ENCODE assay signal across 9 mouse cellular contexts in genomic region chr8:123978166-123978838, GRCm38 (mm10). TPM values are rescaled to one million over a fixed set of nuclear protein-coding genes. Genes with fewer than 3 reads are reported as not detected.
DNase-seq lines count a peak whose midpoint lies in the region; ATAC-seq and TF ChIP-seq lines count a peak whose summit lies in the region.
"Had no signal": no experiment of that assay in that cellular context is flagged by ENCODE, and none has a peak within 500 bp of the region (broad histone marks: within the 10 kb centered on the region; RNA-seq: fewer than 3 reads in every experiment).

No protein-coding gene starts in this region.

- no peak for ATAC-seq in hindbrain, postnatal 0 days
- ATAC-seq in hindbrain, embryonic 11.5 days (ENCODE audit: low FRiP score) = no peak
- ATAC-seq in intestine, postnatal 0 days = no peak
- no peak for ATAC-seq in forebrain, embryonic 15.5 days (replicated peaks)

- no peaks in the 10 kb centered on the region for H3K9me3 ChIP-seq in hindbrain, postnatal 0 days (ENCODE audit: low read length)
- H3K9me3 ChIP-seq in hindbrain, embryonic 11.5 days (ENCODE audit: control insufficient read depth, low read length) = no peaks in the 10 kb centered on the region
- H3K9me3 ChIP-seq in intestine, postnatal 0 days (ENCODE audit: control insufficient read depth) = no peaks in the 10 kb centered on the region
- no peaks in the 10 kb centered on the region for H3K9me3 ChIP-seq in forebrain, embryonic 15.5 days
- H3K9me3 ChIP-seq: limb, embryonic 12.5 days had no signal

- 66% methylated on average over 14 of the region's 14 CpGs for WGBS in hindbrain, postnatal 0 days
- 76% methylated on average over 14 of the region's 14 CpGs for WGBS in hindbrain, embryonic 11.5 days
- 45% methylated on average over 14 of the region's 14 CpGs for WGBS in intestine, postnatal 0 days
- 68% methylated on average over 14 of the region's 14 CpGs for WGBS in forebrain, embryonic 15.5 days

- peak; percentile 21 for DNase-seq in hindbrain, postnatal 0 days (ENCODE audit: low spot score)
- no peak for DNase-seq in hindbrain, embryonic 11.5 days (ENCODE audit: low spot score)
- peak; percentile 93 for DNase-seq in MN1 (ENCODE audit: low spot score)
- peak; percentile 76 to 77 for DNase-seq in cerebellum, postnatal 10 days
- DNase-seq in ovary, postnatal 36 days (ENCODE audit: low spot score) = no peak
- no peak for DNase-seq in yolk sac, embryonic 10.5 days (ENCODE audit: low spot score)

- H3K9ac ChIP-seq in hindbrain, postnatal 0 days (replicated peaks; ENCODE audit: low read length) = 0 out of 2 replicates have a peak overlapping the region, but pooled peaks have one; percentile 13
- H3K9ac ChIP-seq in hindbrain, embryonic 11.5 days (ENCODE audit: low read depth, low read length) = no peak overlapping the region
- 0 out of 2 replicates have a peak overlapping the region, but pooled peaks have one; percentile 11 for H3K9ac ChIP-seq in intestine, postnatal 0 days (ENCODE audit: low read depth, low read length)
- no peak overlapping the region for H3K9ac ChIP-seq in forebrain, embryonic 15.5 days (replicated peaks)
- H3K9ac ChIP-seq: limb, embryonic 12.5 days had no signal

- H3K4me2 ChIP-seq in hindbrain, postnatal 0 days (ENCODE audit: low read depth, low read length) = no peak overlapping the region
- no peak overlapping the region for H3K4me2 ChIP-seq in hindbrain, embryonic 11.5 days (replicated peaks; ENCODE audit: low read depth, low read length)
- H3K4me2 ChIP-seq in intestine, postnatal 0 days (replicated peaks; ENCODE audit: low read depth) = 0 out of 2 replicates have a peak overlapping the region, but pooled peaks have one; percentile 13
- no peak overlapping the region for H3K4me2 ChIP-seq in forebrain, embryonic 15.5 days (replicated peaks)
- H3K4me2 ChIP-seq: limb, embryonic 12.5 days had no signal

- H3K4me3 ChIP-seq in hindbrain, postnatal 0 days (ENCODE audit: low read length) = no peak overlapping the region
- H3K4me3 ChIP-seq in hindbrain, embryonic 11.5 days (ENCODE audit: low read depth, low read length) = no peak overlapping the region
- no peak overlapping the region for H3K4me3 ChIP-seq in intestine, postnatal 0 days (ENCODE audit: low read depth, low read length)
- H3K4me3 ChIP-seq in forebrain, embryonic 15.5 days = no peak overlapping the region
- H3K4me3 ChIP-seq: limb, embryonic 12.5 days had no signal

- H3K27me3 ChIP-seq in hindbrain, postnatal 0 days (ENCODE audit: insufficient read depth, low read length) = no peaks in the 10 kb centered on the region
- H3K27me3 ChIP-seq in hindbrain, embryonic 11.5 days (ENCODE audit: control insufficient read depth, insufficient read depth, low read length) = no peaks in the 10 kb centered on the region
- no peaks in the 10 kb centered on the region for H3K27me3 ChIP-seq in intestine, postnatal 0 days (replicated peaks; ENCODE audit: control insufficient read depth, insufficient read depth, low read length)
- H3K27me3 ChIP-seq in forebrain, embryonic 15.5 days = no peaks in the 10 kb centered on the region

- H3K36me3 ChIP-seq in hindbrain, postnatal 0 days (ENCODE audit: insufficient read depth, low read length) = no peaks in the 10 kb centered on the region
- H3K36me3 ChIP-seq in hindbrain, embryonic 11.5 days (ENCODE audit: control insufficient read depth, insufficient read depth, low read length) = no peaks in the 10 kb centered on the region
- H3K36me3 ChIP-seq in intestine, postnatal 0 days (ENCODE audit: control insufficient read depth, insufficient read depth) = no peaks in the 10 kb centered on the region
- H3K36me3 ChIP-seq in forebrain, embryonic 15.5 days = no peaks in the 10 kb centered on the region
- H3K36me3 ChIP-seq: limb, embryonic 12.5 days had no signal

- peaks cover 7% of the 10 kb centered on the region for H3K4me1 ChIP-seq in hindbrain, postnatal 0 days (ENCODE audit: insufficient read depth, low read length)
- H3K4me1 ChIP-seq in hindbrain, embryonic 11.5 days (replicated peaks; ENCODE audit: control insufficient read depth, insufficient read depth, low read length) = peaks cover 2% of the 10 kb centered on the region; the same call in 1 of the 2 replicates
- peaks cover 8% of the 10 kb centered on the region for H3K4me1 ChIP-seq in intestine, postnatal 0 days (replicated peaks; ENCODE audit: control insufficient read depth, insufficient read depth, low read length)
- peaks cover 27% of the 10 kb centered on the region for H3K4me1 ChIP-seq in forebrain, embryonic 15.5 days

- no peak overlapping the region for H3K27ac ChIP-seq in hindbrain, postnatal 0 days
- no peak overlapping the region for H3K27ac ChIP-seq in hindbrain, embryonic 11.5 days (ENCODE audit: low read depth, low read length)
- H3K27ac ChIP-seq in intestine, postnatal 0 days (ENCODE audit: low read depth, low read length) = peak overlapping the region; percentile 11
- no peak overlapping the region for H3K27ac ChIP-seq in forebrain, embryonic 15.5 days (replicated peaks)
- H3K27ac ChIP-seq: limb, embryonic 12.5 days had no signal

- no peak for TF ChIP-seq CTCF in hindbrain, postnatal 0 days (IDR thresholded peaks at IDR 0.05; ENCODE audit: low read depth)
- no peak for TF ChIP-seq CTCF in intestine, postnatal 0 days (IDR thresholded peaks at IDR 0.05; ENCODE audit: low read depth)

RNA-seq across cellular contexts. Expression of gene Abcb10, which starts 4.6 kb away (rescaled TPM):
- 39.0 and 43.2 TPM in 2 replicates for total RNA-seq in hindbrain, postnatal 0 days (2014; rRNA removed)
- polyA plus RNA-seq in hindbrain, postnatal 0 days (2015; fragmentation: Nextera tagmentation; extraction: Ambion mirVana) = 12.4 and 13.4 TPM in 2 replicates
- polyA plus RNA-seq in hindbrain, embryonic 11.5 days (2014; fragmentation: Nextera tagmentation; extraction: Ambion mirVana) = 17.5 and 18.3 TPM in 2 replicates
- 10.7 and 11.9 TPM in 2 replicates for polyA plus RNA-seq in intestine, postnatal 0 days (2015; fragmentation: Nextera tagmentation; extraction: Ambion mirVana)
- polyA plus RNA-seq in forebrain, embryonic 15.5 days (2015; fragmentation: Nextera tagmentation; extraction: Ambion mirVana) = 10.6 and 10.7 TPM in 2 replicates

RNA-seq across cellular contexts. Expression of gene Nup133, which starts 29.2 kb away (rescaled TPM):
- total RNA-seq in hindbrain, postnatal 0 days (2014; rRNA removed) = 23.0 and 36.3 TPM in 2 replicates
- polyA plus RNA-seq in hindbrain, postnatal 0 days (2015; fragmentation: Nextera tagmentation; extraction: Ambion mirVana) = 15.4 and 21.0 TPM in 2 replicates
- 50.1 and 52.3 TPM in 2 replicates for polyA plus RNA-seq in hindbrain, embryonic 11.5 days (2014; fragmentation: Nextera tagmentation; extraction: Ambion mirVana)
- polyA plus RNA-seq in intestine, postnatal 0 days (2015; fragmentation: Nextera tagmentation; extraction: Ambion mirVana) = 7.7 and 8.5 TPM in 2 replicates
- polyA plus RNA-seq in forebrain, embryonic 15.5 days (2015; fragmentation: Nextera tagmentation; extraction: Ambion mirVana) = 31.9 and 33.4 TPM in 2 replicates

RNA-seq across cellular contexts. Expression of gene Taf5l, which starts 42.9 kb away (rescaled TPM):
- total RNA-seq in hindbrain, postnatal 0 days (2014; rRNA removed) = 37.3 and 42.0 TPM in 2 replicates
- 20.6 and 21.7 TPM in 2 replicates for polyA plus RNA-seq in hindbrain, postnatal 0 days (2015; fragmentation: Nextera tagmentation; extraction: Ambion mirVana)
- 32.1 and 42.9 TPM in 2 replicates for polyA plus RNA-seq in hindbrain, embryonic 11.5 days (2014; fragmentation: Nextera tagmentation; extraction: Ambion mirVana)
- 18.6 and 18.8 TPM in 2 replicates for polyA plus RNA-seq in intestine, postnatal 0 days (2015; fragmentation: Nextera tagmentation; extraction: Ambion mirVana)
- 30.5 and 31.4 TPM in 2 replicates for polyA plus RNA-seq in forebrain, embryonic 15.5 days (2015; fragmentation: Nextera tagmentation; extraction: Ambion mirVana)

RNA-seq across cellular contexts. Expression of gene Urb2, which starts 43.0 kb away (rescaled TPM):
- total RNA-seq in hindbrain, postnatal 0 days (2014; rRNA removed) = 9.7 and 13.5 TPM in 2 replicates
- polyA plus RNA-seq in hindbrain, postnatal 0 days (2015; fragmentation: Nextera tagmentation; extraction: Ambion mirVana) = 1.5 and 1.7 TPM in 2 replicates
- 7.3 and 7.6 TPM in 2 replicates for polyA plus RNA-seq in hindbrain, embryonic 11.5 days (2014; fragmentation: Nextera tagmentation; extraction: Ambion mirVana)
- 1.6 and 1.7 TPM in 2 replicates for polyA plus RNA-seq in intestine, postnatal 0 days (2015; fragmentation: Nextera tagmentation; extraction: Ambion mirVana)
- 3.7 and 3.8 TPM in 2 replicates for polyA plus RNA-seq in forebrain, embryonic 15.5 days (2015; fragmentation: Nextera tagmentation; extraction: Ambion mirVana)

Comparison
In these comparisons a context has a peak if more than half of its experiments do, and no peak if none do; other contexts are left out.
1. DNase-seq: peak in hindbrain, postnatal 0 days (single experiment), MN1 (single experiment) and cerebellum, postnatal 10 days (2 of 2); none in hindbrain, embryonic 11.5 days (single experiment), ovary, postnatal 36 days (single experiment) and yolk sac, embryonic 10.5 days (single experiment).
2. H3K9ac ChIP-seq: peak in hindbrain, postnatal 0 days (single experiment) and intestine, postnatal 0 days (single experiment); none in hindbrain, embryonic 11.5 days (single experiment) and forebrain, embryonic 15.5 days (single experiment).